Mouse (Mus musculus) adrenal gland, adult 8-10 months (tissue): Measurements from ENCODE around the gene Tgfbr3l. TPM values are rescaled to one million over a fixed set of nuclear protein-coding genes. Genes with fewer than 3 reads are reported as not detected.
"Not testable (repeated sequence)": the region's sequence is repeated elsewhere in the genome, so short reads cannot be mapped to it uniquely, and the experiment has no call there.

ENCODE experiments used
- DNase-seq: peaks from one replicate; pipeline ENCODE4 v3.0.0; 2022
- total RNA-seq, 4 experiments: library from RNA; stranded (reverse); gene quantifications; 2 replicates each; pipeline ENCODE4 v1.2.4; 2022

Gene Tgfbr3l
- total RNA-seq, 4 experiments from 2014 or later: 8.9 to 50.3 (median 28.2) TPM

DNA sequence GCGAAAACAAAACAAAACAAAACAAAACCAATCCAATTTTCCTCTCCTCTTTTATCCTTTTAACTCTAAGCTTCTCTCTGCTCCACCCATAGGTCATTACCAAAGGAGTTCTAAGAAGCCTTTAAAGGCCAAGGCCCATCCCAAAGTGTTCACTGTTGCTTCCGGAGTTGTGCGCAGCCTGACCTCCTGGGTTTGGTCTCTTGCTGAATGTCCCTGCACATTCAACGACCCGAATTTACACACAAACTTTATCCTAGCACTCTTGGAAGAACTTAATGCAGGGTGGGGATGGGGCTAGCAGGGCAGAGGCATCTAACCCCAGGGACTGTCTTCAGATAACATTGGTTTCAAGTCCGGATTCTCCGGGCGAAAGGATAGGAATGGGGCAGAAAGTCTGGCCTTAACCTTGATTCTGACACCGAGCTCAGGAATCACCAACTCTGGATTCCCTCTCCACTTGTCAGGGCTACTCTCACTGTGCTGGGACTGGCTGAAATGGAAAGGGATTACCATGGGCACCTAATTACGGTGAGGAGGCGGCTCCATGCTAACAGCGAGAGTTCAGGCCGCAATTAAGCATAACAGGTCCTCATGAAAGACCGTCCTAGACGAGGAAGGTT lies 10.1 kb upstream of the Tgfbr3l start:
- peak; percentile 62 for DNase-seq

DNA sequence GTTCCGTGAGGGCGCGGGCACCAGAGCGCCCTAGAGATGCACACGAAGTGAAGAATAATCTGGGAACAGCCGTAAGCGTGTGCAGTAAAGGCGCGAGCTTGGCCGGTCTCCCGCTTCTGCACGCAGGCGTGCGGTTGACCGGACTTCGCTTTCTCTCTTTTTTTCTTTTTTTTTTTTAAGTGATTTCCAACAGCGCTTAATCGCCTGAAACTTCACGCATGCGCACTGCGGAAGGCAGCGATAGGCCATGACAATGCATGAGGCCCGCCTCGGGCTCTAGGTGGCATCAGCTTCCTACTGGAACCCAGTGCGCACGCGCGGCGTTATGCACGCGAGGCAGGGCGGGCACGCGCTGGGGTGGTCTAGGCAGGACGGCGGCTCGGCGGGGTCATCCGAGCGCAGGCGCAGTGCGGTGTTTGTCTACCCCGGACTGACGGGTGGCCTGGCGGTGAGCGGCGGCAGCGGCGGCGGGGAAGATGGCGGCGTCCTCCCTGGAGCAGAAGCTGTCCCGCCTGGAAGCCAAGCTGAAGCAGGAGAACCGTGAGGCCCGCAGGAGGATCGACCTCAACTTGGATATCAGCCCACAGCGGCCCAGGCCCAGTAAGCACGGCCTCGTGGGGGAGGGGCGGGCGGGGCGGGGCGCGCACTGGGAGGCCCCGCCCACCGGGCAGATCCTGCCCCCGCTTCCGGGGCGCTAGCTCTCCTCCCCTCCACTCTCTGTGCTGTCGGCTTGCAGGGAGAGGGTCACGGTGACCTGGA lies 9.4 kb upstream of the Tgfbr3l start, which contains the start of the genes Map2k7 and Gm49320:
TSS of gene Map2k7 (plus strand) at position 307 of the 759 bp plus-strand sequence.
TSS of gene Gm49320 (plus strand) at position 432 of the 759 bp plus-strand sequence.
- peak; percentile 100 for DNase-seq

DNA sequence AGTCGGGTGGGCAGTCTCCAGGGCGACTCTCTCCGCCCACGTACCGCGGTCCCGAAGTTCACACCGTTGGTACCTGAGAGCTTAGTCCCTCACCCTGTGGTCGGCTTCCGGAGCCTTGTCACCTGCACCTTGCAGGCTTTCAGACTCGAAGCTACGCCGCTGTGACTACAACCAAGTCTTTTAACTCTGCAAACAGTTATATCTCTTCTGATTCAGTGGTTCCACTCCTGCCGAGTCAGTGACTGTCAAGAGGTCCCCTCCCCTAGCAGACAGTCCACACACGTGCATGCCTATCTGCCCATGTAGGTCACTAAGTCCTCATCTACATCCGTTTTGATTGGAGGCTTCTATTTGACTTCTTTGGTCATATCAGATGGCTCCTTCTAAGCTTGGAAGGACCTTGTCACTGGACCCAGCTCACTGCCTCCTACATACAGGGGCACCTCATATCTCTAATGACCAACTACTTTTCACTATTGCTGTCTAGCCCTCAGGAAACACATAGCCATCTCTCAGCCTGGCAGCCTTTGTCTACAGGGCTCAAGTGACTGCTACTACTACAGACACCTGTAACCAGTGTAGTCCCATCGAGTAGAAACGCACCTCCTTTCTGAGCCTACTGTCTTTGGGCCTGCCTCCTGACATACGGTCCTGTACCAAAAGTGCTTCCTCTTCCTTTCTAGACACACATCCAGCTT lies 8.7 kb upstream of the Tgfbr3l start:
- no peak for DNase-seq

DNA sequence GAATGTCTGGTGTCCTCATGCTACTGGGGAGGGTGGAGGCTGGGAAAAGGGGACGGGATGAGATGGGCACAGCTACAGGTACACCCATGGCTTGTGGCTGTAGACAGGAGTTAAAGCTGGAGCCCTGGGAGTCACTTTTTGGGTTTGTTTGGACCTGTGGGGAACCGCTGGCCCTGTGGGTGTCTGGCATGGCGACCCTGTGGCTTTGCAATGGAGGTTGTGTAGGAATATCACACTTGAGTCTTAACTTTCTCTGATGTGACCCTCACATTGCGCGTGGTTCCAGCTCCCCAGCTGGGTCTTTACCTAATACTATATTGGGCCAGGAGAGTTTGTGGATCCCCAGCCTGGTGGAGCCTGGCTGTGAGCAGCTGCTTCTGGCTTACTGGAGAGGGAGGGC lies 3.0 kb upstream of the Tgfbr3l start:
- no peak for DNase-seq

DNA sequence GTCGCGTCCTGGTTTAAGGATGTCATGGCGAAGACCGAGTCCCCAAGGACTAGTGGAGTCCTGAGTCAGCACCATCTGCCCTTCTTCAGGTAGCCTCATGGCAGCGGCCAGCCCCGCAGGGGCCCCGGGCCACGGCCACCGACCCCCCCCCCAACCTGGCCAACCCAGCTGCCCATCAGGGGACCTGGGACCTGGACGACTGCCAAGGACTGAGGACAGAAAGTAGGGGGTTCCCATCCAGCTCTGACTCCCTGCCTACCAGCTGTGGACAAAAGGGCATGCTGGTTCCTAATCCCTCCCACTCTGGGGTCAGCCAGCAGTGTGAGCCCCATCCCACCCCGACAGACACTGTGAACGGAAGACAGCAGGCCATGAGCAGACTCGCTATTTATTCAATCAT lies 2.3 kb upstream of the Tgfbr3l start:
- DNase-seq: no peak

DNA sequence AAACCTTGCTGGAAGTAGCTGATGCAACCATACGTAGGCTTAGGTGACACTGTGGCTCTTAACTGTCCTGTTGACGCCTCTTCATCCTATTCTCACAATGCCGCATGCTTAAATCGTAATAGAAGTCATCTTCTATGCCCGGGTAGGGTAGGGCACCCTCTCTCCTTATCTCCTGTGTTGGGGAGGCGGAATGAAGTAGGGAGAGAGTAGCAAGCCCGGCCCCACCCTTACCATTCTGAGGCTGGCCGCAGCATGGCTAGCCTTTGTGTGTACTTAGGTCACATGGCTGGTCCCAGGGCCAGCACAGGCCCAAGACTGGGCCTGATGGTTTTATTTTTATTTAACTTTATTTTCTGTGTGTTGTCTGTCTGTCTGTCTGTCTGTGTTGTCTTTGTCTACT lies 773 bp upstream of the Tgfbr3l start:
- no peak for DNase-seq

DNA sequence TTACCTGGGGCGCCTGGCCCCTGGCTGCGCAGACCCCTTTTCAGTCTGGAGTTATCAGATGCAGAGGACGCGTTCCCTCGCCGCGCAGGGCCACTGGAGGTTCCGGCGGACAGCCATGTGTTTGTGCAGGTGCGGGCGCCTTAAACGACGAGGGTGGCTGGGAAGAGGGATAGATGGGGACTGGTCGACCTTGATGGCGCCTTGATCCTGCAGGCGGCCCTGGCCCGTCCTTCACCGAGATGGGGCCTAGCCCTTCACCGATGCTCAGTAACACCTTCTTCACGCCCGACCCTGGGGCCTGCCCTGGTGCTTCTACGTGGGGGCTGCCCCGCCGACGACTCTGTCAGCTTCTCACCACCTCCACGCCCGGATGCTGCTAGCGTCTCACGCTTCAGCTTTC lies 1.2 kb downstream of the Tgfbr3l start:
- DNase-seq: no peak

DNA sequence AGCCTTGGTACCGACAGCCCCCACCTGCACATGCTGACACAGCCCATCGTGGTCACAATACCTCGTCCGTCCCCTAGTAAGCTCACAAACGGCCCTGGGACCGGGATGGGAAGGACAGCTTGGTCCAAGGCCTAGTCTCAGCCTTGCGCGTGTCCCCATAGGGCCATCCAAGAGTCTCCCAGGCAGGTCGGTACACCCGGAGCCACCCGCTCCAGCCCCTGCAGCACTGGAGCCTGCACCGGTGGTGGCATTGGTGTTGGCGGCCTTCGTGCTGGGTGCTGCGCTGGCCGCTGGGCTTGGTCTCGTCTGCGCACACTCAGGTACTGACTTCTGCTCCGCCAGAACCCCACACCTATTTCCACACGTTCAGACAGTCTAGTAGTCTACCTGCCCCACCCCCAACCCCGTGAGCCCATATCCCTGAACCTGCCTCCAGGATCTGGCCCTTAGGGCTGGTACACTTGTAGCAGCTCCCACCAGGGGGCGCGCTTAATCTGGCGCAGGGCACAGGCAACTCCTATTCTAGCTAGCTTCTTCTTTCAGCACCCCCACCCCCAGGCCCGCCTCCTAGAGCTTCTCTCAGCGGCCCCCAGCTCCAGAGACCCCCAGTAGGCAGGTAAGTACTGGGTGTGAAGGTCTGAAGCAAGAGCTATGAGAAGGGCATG lies 2.4 kb downstream of the Tgfbr3l start:
- peak; percentile 76 for DNase-seq

DNA sequence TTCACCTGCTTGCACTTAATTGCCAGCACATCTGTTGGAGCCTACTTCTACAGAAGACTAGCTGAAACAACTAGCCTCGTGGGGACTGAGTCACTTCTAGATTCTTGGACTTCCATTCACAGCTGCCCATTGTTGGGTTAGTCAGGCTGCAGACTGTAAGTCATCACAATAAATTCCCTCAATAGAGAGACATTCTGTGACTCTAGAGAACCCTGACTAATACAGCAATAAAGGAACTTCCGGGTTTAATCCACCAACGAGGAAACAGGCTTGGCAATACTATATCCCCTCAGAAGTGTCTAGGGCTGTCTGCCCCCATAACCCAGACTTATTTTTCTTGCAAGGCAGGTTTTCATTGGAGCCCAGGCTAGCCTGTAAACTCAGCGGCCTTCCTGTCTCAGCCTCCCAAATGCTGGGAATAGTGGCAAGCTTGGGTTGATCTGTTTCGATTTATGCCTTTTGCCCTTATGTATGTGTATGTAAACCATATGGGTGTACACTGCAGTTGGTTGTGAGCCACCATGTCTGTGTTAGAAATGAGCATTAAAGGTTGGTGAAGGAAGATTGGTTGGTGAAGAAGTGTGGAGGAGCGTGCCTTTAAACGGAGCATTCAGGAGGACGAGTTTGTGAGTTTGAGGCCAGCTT lies 4.2 kb downstream of the Tgfbr3l start:
- no peak for DNase-seq

DNA sequence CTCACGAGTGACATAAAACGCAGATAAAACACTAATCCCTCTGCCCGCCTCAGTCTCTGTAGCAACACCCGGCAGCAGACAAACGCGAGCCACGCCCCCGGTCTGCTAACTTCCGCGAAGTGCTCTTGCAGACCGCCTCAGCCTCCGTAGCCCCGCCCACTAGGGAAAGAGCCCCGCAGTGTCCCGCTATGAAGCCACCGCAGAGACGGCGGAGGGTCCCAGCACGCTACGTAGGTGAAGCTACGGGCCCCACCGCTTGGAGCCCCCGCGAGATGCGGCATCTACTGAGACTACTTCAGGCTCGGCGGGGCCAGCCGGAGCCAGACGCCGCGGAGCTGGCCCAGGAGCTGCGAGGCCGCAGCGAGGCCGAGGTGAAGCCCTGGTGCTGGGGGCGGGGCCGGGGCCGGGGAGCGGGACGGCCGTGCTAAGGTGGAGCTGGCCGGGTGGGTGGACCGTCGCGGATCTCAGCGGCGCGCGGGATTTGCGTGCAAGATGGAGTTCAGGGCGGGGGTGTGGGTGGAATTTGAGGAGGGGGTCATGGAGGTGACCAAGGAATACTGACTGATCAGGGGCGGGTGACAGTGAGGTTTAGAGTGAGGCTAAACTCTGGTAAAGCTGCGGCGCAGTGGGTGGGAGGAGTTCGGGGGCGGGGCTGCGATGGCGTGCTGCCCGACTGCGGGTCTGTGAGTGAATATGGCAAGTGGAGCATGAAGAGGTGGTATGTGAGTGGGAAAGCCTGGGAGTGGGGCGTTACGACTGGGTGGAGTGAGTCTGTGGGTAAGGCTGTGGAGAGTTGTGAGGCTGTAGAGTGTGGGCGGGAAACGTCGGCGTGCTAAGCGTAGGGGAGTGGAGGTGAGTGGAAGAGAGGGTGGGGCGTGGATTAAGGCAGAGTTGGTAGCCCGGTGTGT lies 5.2 kb downstream of the Tgfbr3l start, which contains the start of gene Snapc2:
TSS of gene Snapc2 (plus strand) at position 147 of the 908 bp plus-strand sequence.
- DNase-seq: peak; percentile 93

DNA sequence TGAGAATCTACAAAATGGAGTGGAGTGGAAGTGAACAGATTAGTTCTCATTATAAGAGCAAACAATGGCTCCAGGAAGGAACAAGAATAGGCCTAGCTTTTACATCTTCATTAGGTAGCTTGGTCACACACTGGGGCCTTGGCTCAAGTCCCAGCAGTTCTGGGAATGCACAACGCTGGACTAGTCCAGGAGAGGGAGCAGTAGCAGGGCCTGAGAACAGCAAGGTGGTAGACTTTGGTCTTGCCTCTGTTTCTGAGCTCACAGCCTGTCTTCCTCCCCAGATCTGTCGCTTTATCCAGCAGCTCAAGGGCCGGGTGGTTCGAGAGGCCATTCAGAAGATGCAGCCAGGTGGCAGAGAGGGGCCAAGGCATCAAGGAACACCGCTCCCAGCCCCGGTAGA lies 6.0 kb downstream of the Tgfbr3l start:
- no peak for DNase-seq

DNA sequence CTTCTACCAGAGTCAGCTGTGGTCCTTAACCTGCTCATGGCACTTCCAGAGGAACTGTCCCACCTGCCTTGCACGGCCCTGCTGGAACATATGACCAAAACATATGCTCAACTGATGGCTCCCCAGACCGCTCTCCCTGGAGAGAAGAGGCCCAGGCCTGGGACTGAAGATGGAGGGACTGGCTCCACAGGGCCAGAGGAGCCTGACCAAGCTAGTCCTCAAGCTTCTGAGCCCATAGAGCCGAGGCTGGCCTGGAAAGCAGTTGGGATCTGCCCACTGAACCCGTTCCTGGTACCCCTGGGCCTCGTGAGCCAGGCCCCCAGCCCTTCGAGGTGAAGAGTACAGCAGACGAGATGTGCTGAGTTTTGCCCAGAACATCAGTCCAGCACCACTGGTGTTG lies 7.5 kb downstream of the Tgfbr3l start:
- DNase-seq: not testable (repeated sequence)

DNA sequence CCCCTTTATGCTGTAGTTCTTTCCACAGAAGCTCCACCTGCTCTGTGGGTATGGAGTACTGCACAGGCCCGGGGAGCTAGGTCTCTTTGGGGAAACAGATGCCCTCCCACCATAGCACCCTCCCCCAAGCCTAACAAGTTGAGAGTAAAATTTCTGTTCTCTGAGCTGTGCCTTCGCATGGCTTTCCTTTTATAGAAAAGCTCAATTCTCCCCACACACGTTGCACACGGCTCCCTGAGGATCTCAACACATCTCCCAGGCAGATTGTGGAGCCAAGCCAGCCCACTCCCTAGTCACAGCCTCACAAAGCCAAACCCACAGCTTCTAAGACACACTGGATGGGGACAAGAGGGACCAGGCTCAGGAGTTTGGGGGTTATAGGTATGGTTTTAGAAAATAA lies 8.9 kb downstream of the Tgfbr3l start:
- DNase-seq: no peak

DNA sequence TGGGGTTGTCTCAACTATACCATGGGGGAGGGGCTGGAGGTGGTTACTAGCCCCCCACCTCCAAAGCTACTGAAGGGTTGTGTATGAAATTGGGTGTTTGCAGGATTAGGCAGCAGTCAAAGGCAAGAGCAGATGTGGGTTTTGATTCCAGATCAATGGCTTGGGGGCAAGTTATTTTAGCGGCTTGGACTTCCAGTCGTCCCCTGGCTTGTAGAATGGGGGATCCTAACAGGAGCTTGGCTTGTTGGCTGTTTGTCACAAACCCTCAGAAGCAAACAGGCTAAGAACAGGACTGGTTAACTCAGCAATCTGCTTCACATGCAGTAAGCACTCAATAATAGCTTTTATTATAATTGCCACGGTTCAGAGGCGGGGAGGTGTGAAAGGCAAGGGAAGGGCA lies 9.3 kb downstream of the Tgfbr3l start:
- DNase-seq: no peak

DNA sequence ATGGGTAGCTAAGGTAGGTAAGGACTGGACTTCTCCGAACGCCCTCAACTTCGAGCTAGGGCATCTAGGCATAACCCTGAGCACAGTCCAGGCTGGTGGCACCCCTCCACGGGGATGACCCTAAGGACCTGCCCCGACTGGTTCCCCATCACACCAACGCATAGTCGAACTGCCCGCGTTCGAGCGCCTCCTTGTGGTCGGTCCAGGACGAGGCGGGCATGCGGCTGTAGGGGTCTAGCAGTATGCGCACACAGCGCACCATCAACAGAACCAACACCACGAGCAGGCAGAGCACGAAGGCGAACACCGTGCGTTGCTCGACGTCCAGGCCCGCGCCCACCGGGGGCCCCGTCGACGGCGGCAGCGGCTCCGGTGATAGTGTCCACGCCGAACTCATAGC lies 10.2 kb downstream of the Tgfbr3l start:
- DNase-seq: no peak

DNA sequence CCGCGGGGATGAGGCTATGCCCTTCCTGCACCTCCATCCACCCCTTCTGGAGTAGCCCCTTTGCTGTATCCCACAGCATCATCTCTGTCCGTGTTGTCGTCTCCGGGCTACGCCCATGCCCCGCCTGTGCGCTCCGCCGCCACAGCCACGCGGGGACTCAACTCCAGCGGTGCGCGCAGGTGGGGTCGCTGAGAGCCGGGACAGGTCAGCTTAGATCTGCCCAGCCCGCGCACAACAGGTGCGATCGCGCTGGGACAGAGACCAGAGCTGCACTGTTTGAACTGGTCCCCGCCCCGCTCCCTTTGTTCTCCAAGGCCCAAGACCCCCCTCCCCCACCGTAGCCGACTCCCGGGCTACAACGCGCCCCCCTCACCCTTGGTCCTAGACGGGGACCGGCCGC lies 10.7 kb downstream of the Tgfbr3l start:
- DNase-seq: no peak

DNA sequence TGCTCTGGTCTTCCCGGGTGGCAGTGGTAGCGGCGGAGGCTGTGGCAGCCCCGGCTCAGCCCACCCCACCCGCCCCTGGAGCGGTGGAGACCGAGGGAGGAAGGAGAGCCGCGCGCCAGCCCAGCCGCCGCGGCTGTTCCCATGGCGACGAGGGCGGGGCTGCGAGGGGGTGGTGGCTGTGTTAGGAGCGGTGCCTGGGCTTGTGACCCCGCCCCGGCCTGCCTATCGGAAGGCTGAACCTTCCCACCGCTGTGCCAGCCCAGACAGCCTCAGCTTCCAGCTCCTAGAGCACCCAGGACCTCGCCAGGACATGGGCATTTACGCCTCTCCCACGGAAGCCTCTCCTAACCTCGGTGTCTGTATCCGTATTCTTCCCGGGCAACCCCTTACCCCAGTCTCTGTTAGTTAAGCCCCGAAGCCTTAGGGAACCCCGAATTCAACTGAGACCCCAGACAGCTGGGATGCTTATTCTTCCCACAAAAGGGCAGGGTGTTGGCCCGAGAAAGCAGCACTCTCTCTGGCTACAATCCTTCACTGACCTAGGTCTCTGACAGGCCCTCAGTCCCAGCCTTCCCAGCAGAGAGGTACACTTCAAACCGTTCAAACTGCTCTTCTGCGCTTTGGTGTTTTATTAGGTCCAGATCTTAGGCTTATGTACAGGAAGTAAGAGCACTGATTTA lies 11.3 kb downstream of the Tgfbr3l start, which contains the start of gene Ctxn1:
TSS of gene Ctxn1 (minus strand) at position 150 of the 680 bp plus-strand sequence.
- peak; percentile 92 for DNase-seq

DNA sequence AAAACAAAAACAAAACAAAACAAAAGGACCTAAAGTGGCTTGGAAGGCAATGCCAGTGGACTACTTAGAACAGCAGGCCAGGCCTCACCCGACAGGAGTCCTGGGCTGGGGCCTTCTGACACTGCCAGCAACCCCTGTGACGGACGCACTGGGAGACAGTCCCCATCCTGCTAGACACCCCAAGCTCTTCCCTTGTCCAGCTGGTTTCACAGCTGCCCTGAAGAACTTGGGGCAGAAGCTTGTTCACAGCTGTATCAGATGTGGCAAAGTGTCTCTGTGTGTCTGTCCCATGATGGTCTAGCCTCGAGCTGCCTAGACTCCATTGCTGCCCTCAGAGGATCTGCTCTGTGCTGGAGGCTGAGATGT lies 11.8 kb downstream of the Tgfbr3l start:
- DNase-seq: no peak

DNA sequence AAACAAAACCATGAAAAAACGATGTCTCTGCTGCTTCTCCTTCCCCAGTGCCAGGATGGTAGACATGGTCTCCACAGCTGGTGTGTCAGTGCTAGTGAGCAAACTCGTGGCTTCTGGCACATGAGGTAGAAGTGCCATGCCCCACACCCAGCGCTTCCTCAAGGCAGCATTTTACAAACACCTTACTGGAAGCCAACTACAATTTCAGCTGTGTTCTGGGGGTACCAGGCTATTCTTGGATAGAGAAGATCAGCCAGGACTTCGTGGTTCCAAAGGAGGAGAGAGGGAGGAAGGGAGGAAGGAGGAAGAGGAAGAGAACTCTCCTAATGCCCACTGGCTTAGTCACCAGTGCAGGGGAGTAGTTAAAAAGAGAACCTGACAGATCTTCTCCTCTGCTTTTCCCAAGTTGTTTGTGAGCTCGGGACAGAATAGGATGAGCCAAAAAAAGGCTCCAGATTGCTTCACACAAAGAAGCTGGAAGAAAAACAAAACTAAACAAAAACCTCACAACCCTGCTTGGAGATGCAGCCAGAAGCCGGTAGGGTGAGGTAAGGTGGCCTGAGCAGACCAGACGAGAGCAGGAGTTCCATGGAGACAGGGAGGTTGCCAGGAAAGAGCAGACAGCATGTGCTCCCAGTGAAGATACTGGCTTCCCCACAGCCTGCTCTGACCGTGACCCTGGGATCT lies 15.2 kb downstream of the Tgfbr3l start:
- no peak for DNase-seq
